Mouse (Mus musculus): ENCODE results near the gene Ssu2.

GRCm38 (mm10) chr6:112364581-112364980 is 23.2 kb downstream of the Ssu2 start:
- no peak for TF ChIP-seq POLR2A (IDR thresholded peaks at IDR 0.05; ENCODE audit: borderline replicate concordance, low read depth, low read length)
- TF ChIP-seq CTCF (IDR thresholded peaks at IDR 0.05; ENCODE audit: low read depth, low read length), result no peak

Data from bone marrow macrophage, adult 2 months (primary cell).